Mouse (Mus musculus): ENCODE measurements around the gene Gad2.
"Not testable (repeated sequence)": the region's sequence is repeated elsewhere in the genome, so short reads cannot be mapped to it uniquely, and the experiment has no call there.

Gene Gad2

DNA sequence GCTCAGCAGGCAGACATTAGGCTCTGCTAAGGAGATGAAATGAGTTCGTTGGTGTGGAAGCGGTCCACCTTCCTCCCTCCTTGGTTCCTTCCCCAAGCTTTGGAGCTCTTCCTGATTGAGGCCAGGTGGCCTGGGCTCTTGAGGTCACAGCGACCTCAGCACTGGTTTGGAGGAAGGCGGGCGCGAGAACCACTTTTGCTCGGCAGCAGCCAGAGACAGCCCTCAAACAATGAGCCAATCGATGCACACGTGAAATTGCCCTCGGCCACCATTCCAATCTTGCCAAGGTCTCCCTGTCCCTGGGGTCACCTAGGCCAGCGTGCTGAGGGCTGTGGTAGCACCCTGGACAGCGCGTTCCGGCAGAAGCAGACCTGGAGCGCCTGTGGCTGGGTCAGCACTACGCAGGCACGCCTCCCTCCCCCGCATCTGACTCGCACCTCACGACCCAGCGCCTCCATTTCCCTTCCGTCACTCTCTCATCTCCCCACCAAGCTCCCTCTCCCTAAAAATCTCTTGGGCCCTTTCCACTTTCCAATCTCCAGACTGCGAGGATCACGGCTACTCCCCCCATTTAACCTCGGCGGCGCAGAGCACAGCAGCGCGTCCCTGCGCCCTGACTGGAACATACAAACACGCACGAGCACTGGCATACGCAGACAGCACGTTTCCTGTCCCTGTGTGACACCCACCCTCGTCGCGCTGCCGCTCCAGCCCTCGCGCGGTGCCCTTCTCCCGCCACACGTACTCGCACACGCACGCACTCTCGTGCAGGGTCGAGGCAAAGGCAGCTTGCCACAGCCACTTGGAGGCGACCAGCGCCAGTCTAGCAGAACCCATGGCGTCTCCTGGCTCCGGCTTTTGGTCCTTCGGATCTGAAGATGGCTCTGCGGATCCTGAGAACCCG lies at the start of gene Gad2:
TSS of gene Gad2 (plus strand) at position 378 of the 904 bp plus-strand sequence.
- DNase-seq (ENCODE audit: low spot score in 2 of 2), result peak in 1 of 2 experiments; percentile 26

DNA sequence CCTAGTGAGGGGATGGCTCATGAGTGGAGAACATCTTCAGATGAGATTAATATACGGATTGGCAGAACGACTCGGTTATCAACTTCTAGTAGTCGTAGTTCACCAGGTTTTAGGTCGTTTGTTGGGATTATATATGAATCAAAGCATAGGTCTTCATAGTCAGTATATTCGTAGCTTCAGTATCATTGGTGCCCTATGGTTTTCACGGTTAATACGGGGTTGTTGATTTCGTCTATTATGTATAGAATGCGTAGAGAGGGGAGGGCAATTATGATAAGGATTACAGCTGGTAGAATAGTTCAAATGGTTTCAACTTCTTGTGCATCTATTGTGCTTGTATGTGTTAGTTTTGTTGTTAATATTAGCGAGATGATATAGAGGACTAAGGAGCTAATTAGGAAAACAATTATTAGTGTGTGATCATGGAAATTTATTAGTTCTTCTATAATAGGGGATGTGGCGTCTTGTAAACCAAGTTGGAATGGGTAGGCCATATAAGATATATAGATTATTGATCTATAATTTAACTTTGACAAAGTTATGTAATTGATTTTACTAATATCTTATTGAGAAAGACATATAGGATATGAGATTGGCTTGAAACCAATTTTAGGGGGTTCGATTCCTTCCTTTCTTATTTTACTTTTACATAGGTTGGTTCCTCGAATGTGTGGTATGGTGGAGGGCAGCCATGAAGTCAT lies 34.4 kb upstream of the Gad2 start:
- not testable (repeated sequence) for DNase-seq (ENCODE audit: low spot score in 2 of 2)

DNA sequence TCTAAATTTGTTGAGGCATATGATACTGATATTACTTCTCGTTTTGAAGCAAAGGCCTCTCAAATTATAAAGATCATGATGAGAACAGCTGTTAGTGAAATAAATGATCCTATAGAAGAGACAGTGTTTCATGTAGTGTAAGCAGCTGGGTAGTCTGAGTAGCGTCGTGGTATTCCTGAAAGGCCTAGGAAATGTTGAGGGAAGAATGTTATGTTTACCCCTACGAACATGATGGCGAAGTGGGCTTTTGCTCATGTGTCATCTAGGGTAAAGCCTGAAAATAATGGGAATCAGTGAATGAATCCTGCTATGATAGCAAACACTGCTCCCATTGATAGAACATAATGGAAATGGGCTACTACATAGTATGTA lies 33.8 kb upstream of the Gad2 start:
- DNase-seq (ENCODE audit: low spot score in 2 of 2), result not testable (repeated sequence)

DNA sequence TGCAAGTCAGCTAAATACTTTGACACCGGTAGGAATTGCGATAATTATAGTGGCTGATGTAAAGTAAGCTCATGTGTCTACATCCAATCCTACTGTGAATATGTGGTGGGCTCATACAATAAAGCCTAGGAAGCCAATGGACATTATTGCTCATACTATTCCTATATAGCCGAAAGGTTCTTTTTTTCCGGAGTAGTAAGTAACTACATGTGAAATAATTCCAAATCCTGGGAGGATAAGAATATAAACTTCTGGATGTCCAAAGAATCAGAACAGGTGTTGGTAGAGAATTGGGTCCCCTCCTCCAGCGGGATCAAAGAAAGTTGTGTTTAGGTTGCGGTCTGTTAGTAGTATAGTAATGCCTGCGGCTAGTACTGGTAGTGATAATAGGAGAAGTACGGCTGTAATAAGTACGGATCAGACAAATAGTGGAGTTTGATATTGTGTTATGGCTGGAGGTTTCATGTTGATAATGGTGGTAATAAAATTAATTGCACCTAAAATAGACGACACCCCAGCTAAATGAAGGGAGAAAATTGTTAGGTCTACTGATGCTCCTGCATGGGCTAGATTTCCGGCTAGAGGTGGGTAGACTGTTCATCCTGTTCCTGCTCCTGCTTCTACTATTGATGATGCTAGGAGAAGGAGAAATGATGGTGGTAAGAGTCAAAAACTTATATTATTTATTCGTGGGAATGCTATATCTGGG lies 33.2 kb upstream of the Gad2 start:
- not testable (repeated sequence) for DNase-seq (ENCODE audit: low spot score in 2 of 2)

DNA sequence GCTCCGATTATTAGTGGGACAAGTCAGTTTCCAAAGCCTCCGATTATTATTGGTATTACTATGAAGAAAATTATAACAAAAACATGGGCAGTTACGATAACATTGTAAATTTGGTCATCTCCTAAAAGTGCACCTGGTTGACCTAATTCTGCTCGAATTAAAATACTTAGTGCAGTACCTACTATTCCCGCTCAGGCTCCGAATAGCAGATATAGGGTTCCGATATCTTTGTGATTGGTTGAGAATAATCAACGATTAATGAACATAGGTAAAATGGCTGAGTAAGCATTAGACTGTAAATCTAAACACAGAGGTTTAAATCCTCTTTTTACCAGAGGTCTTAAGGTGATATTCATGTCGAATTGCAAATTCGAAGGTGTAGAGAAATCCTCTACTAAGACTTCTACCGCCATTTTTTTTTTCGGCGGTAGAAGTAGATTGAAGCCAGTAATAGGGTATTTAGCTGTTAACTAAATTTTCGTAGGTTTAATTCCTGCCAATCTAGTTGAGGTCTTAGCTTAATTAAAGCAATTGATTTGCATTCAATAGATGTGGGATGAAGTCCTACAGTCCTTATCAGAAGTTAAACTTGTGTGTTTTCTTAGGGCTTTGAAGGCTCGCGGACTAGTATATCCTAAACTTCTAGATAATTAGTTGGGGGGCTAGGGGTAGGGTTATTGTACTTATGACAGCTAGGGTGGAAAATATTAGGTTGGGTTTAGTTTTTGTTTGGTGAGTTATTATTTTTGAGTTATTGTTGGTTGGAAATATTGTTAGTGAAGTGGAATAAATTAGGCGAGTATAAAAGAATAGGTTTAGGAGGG lies 32.4 kb upstream of the Gad2 start:
- not testable (repeated sequence) for DNase-seq (ENCODE audit: low spot score in 2 of 2)

DNA sequence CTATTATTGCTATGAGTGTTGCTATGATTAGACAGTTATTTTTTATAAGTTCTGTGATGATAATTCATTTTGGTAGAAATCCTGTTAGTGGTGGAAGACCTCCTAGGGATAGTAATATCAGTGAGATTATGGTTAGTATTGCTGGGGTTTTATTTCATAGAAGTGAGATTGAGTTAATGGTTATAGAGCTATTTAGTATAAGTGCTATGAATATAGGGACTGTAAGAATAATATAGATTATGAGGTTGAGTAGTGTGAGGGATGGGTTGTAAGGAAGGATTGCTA lies 31.9 kb upstream of the Gad2 start:
- no peak for DNase-seq (ENCODE audit: low spot score in 2 of 2)

DNA sequence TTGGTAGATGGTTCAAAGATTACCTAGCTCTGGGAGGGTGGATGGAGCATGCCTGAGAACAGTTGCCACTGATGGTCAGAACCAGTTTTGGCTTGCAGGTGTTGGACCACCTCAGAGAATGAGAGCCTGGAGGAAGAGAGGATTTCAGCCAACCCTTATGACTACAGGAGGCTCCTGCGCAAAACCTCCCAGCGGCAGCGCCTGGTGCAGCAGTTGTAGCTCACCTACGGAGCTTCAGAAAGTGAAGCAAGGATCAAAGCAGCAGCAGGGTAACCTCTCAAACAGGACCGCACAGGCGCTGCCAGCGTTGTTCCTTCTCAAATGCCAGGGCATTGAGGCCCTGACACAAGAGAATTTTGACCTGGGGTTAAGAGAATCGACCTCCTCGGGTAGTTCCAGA lies 4.1 kb upstream of the Gad2 start:
- no peak for DNase-seq (ENCODE audit: low spot score in 2 of 2)

DNA sequence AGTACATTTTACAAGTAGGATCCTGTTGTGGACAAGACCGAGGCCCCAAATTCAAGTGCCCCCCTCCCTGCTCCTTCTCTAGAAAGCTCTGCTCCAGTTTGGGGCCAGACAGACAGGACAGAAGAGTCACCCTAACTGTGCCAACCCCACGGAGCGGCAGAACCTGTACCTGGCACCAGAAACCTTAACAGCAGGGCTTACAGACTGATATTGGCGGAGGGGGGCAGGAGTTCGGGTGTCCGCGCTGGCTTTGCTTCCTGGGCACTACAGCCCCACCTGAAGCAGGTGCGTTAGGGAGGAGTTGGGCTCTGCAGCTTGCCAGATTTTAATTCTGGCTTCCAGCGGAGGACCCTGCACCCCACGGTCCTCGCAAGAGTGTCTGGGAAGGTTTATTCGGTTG lies 2.6 kb upstream of the Gad2 start:
- no peak for DNase-seq (ENCODE audit: low spot score in 2 of 2)

DNA sequence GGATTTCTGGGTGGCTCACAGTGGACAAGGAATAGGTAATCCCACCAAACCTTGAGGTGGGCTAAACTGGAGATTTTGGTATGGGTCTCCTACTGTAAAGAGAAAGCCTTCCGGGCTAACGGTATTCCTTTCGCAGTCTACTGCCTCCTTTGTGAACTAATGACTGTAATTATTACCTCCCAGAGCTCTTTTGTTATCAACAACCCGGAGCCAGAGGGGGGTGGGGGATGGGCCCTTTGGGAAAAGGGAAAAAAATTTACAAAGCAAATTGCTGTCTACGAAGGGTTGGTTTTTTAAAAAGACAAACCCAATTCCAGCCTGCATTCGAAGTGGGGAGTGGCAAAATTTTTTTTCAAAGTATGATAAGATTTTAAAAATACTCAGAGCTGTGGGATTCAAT lies 2.0 kb upstream of the Gad2 start:
- DNase-seq (ENCODE audit: low spot score in 2 of 2), result no peak

DNA sequence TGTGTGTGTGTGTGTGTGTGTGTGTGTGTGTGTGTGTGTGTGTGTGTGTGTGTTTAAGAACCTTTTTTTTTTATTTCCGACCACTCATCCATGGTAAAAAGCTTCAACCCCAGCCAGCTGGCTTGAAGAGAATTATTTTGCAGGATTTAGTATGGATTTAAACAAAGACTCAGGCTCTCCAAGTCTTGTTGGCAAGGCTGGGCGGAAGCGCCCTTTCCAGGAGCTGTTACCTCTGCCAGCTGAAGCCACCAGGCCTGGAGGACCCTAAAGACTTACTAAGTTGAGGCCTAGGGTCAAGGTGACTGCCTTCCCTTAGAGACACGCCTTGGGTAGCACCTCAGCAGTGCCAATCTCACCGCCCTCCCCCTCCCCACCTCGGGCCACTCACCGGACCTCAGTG lies 1.5 kb upstream of the Gad2 start:
- no peak for DNase-seq (ENCODE audit: low spot score in 2 of 2)

DNA sequence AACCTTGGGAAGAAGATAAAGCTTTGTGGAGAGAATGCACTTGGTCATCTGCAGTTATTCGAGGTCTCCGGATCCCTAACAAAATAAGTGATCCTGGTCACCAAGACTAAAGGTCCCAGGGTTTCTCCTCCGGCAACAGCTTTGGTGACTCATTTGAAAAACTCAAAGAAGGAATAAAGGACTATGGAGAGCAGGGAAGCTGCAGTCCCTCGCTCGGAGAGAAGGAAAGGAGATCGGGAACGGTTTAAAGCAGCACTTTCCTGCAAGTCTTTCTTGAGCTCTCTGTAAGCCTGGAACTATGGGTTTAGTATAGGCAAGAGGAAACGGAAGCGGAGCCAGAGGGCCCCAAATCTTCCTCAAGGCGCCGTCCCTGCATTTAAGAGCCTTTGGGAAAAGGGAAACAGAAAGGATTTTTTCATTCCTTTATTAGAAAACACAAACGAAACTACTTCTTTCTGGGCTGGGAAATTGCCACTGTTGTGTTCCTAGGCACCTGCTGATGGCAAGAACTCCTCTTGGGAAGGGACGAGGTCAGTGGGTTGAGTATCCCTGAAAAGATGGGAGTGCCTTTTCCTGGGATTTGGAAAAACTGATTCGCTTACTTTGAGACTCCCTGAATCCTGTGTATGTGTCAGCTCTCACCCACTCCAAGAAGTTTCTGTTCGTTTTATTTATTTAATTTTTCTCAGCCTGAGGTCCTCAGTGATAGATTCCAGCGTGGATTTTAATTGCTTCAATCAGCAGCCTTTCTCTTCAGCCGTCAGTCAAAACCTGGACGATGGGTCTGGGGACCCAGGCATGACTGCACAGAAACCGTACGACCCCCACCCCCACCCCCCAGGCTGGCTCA lies 802 bp upstream of the Gad2 start:
- peak in 1 of 2 experiments; percentile 10 for DNase-seq (ENCODE audit: low spot score in 2 of 2)

DNA sequence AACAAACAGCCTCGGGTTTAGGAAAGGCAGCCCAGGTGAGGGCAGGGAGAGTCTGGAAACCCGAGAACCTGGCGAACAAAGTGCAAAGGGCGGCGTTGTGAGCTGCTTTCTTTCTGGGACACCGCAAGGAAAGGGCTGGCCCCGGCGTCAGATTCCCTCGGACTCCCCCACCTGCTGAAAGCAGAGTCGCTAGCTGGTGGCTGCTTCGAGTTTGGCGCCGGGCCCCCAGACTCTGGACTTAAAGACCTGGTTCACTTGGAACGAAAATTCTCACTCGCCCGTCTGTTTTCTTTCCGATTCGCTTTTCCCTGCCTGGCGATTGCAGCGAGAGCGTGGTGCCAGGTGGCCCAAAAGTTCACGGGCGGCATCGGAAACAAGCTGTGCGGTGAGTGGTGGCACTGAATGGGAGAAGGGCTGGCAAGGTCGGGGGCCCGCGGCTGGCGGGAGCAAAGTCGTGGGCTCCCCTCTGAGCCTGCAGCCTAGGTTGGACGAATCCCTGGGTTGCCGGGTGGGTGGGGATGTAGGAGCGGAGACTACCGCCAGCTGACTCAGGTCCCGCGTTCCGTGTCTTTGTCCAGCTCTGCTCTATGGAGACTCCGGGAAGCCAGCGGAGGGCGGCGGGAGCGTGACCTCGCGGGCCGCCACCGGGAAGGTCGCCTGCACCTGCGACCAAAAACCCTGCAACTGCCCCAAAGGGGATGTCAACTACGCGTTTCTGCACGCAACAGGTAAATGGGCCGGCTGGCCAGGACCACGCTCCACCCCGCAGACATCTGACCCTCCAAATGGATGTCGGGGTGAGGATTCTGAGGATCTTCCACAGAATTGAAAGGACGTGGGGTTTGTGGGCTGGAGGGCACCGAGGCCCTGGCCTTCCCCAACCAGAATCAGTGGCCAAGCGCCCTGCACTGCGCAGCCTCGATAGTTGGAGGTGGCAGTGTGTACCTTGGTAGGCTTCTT lies 1.4 kb downstream of the Gad2 start:
- no peak for DNase-seq (ENCODE audit: low spot score in 2 of 2)

DNA sequence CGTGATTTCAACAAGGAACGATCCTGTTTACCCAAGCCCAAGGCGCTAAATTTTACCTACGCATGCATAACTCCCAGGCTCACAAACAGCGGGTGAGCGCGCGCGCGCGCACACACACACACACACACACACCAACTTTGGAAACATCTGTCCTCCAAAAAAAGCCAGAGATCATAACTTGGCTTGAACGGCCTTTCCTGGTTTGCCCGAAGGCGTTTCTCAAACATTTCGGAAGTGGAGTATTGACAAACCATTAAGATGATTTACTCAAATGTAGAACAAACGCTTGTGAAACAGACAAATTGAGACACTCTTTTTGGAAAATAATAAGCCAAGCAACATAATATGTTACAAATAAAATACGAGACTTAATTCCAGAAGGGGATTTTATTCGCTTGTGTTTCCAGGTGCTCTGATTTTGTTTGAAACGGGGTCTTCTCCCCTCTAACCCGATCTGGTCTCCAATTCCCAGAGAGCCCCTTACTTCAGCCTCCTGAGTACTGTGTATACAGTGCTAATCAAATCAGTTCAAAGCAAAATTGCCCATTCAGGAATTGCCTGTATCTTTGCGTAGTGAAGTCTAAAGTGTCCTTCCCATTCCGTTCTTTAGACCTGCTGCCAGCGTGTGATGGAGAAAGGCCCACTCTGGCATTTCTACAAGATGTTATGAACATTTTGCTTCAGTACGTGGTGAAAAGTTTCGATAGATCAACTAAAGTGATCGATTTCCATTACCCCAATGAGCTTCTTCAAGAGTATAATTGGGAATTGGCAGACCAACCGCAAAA lies 2.4 kb downstream of the Gad2 start:
- peak in 1 of 2 experiments; percentile 6 for DNase-seq (ENCODE audit: low spot score in 2 of 2)

DNA sequence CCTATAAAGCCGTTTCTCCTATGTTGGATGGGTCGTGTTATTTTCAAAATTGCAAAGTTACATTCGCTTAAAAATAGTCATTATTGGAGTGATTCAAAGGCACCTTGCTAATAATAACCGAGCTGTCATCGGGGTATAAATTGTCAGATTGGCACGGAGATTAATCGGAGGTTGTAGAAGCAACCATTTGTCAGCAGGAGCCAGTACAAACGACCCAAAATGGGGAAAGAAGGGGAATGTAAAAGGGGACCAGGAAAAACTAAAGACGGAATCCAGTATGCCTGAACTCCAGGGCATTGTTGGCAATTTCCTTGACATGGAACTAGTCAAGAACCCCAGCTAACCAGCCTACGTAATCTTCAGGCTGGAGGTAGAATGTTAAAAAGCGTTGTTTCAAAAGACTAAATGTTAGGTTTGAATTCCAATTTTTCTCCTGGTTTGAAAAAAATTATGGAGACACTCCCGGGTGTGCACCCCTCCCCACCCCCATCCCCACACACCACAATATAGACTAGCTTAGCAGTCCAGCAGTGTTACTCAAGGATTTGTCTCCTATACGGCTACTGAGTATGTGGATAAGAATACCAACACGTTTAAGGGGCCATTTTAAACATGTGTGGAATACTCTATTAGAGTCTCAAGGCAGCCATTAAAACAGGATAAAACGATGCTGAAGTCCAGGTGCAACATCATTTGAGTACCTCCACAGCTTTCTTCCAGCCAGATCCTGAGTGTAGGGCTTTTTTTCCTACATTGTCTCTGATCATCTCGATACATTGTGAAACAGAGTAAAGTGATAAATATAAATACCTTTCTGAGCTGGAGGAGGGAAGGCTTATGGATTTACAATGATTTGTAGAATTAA lies 3.3 kb downstream of the Gad2 start:
- no peak for DNase-seq (ENCODE audit: low spot score in 2 of 2)

DNA sequence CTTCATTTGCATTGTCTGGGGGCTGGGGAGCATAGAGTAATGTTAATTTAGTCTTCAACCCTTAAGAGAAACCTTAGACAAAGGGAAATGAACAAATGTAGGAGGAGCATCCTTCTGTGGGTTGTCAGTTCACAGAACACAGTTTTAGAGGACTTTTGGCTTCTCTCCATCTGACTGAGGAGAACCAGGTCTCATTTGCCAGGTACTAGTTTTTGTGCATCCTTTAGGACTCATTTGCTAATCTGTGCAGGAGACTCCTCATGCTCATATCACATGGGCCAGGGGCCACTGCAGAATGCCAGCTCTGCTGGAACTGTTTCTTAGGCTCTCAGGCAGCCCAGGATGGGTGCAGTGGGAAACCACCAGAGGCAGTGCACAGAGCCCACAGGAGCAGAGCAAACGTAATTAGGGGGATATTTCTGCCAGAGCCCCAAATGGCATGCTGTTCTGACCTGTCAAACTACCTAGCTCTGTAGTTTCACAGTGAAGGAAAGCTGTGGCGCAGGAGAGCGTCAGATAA lies 5.2 kb downstream of the Gad2 start:
- no peak for DNase-seq (ENCODE audit: low spot score in 2 of 2)

DNA sequence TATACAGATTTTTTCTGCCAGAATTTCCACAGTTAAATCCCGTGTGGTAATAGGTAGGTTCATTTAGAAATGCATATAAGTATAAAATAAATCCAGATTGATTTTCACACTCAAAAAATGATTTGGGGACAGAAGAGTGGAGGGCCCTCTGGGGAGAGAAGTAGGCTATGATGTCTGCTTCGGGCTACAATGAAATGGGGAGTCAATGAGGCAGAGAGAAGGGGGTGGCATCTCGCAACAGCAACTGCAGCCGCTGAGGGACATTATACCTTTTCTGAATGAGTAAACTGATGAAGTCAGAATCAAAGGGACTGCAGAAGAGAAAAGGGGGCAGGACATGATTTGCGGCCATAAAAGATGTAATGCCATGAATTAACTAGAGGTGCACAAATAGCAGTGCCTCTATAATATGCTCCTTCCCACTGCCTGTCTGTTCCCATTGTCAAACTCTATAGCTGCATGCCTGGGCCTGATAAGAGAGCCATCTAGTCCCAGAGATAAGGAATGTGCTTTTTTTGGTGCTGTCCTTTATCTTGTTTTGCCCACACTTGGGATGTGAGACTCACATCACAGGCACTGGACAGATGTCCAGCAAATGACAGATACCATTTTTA lies 5.9 kb downstream of the Gad2 start:
- no peak for DNase-seq (ENCODE audit: low spot score in 2 of 2)

DNA sequence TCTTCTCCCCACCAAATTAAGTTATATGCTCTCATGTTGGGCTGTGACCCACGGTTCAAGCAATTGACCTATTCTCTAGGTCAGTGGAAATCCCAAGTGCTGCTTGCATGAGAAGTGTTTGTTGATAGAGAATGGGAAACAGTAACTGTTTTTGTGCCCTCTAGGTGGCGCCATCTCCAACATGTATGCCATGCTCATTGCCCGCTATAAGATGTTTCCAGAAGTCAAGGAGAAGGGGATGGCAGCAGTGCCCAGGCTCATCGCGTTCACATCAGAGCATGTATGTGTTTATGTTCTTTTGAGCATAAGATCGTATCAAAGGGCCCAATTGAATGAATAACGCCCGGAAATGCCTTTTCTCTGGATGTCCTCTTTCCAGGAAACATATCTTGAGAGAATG lies 12.8 kb downstream of the Gad2 start:
- no peak for DNase-seq (ENCODE audit: low spot score in 2 of 2)

Measured in right cerebral cortex, adult 2 months (tissue).